Mouse (Mus musculus) left cerebral cortex, adult 9 months (tissue): ENCODE measurements at regions not wholly inside any gene's neighbourhood (a gene's known extent, or its start where the extent isn't known, plus 50 kb on each side); places are given as distances from the start of the nearest gene placed in this dataset.

ENCODE experiments used
- DNase-seq, 2 experiments: peaks; one replicate each; pipeline ENCODE4 v3.0.0; 2022; ENCODE audit warnings: low spot score in 2 of 2

GRCm38 (mm10) chr8:128148351-128148942, 210.0 kb upstream of the Nrp1 start:
- no peak for DNase-seq

- no peak for DNase-seq
Observed at GRCm38 (mm10) chr8:128155604-128156003, 202.8 kb upstream of the Nrp1 start.

GRCm38 (mm10) chr8:128156221-128156620, 202.2 kb upstream of the Nrp1 start:
- DNase-seq = no peak

GRCm38 (mm10) chr8:128162857-128163256, 195.5 kb upstream of the Nrp1 start:
- no peak for DNase-seq

- DNase-seq = peak; percentile 71 to 83
Observed at GRCm38 (mm10) chr8:128164976-128165375, 193.4 kb upstream of the Nrp1 start.

- DNase-seq = no peak
Observed at GRCm38 (mm10) chr8:128165591-128165990, 192.8 kb upstream of the Nrp1 start.

GRCm38 (mm10) chr8:128166097-128166496, 192.3 kb upstream of the Nrp1 start:
- peak in 1 of 2 experiments; percentile 16 for DNase-seq

GRCm38 (mm10) chr8:128168819-128169218, 189.6 kb upstream of the Nrp1 start:
- DNase-seq = peak; percentile 30 to 55

- no peak for DNase-seq
Observed at GRCm38 (mm10) chr8:128171116-128171515, 187.3 kb upstream of the Nrp1 start.

GRCm38 (mm10) chr8:128180214-128180613, 178.2 kb upstream of the Nrp1 start:
- DNase-seq = no peak

GRCm38 (mm10) chr8:128183081-128183480, 175.3 kb upstream of the Nrp1 start:
- no peak for DNase-seq

GRCm38 (mm10) chr8:128188321-128188720, 170.1 kb upstream of the Nrp1 start:
- DNase-seq = no peak

GRCm38 (mm10) chr8:128193293-128193887, 165.0 kb upstream of the Nrp1 start:
- no peak for DNase-seq

- no peak for DNase-seq
Observed at GRCm38 (mm10) chr8:128200815-128201214, 157.6 kb upstream of the Nrp1 start.

GRCm38 (mm10) chr8:128201635-128202034, 156.8 kb upstream of the Nrp1 start:
- no peak for DNase-seq

GRCm38 (mm10) chr8:128202158-128202886, 156.1 kb upstream of the Nrp1 start:
- peak in 1 of 2 experiments; percentile 14 for DNase-seq

GRCm38 (mm10) chr8:128204803-128205202, 153.6 kb upstream of the Nrp1 start:
- DNase-seq = peak in 1 of 2 experiments; percentile 29

GRCm38 (mm10) chr8:128207138-128207537, 151.3 kb upstream of the Nrp1 start:
- DNase-seq = no peak

GRCm38 (mm10) chr8:128210761-128211160, 147.6 kb upstream of the Nrp1 start:
- DNase-seq = no peak

GRCm38 (mm10) chr8:128212223-128212622, 146.2 kb upstream of the Nrp1 start:
- no peak for DNase-seq

GRCm38 (mm10) chr8:128214256-128214655, 144.1 kb upstream of the Nrp1 start:
- DNase-seq = no peak

- no peak for DNase-seq
Observed at GRCm38 (mm10) chr8:128218886-128219285, 139.5 kb upstream of the Nrp1 start.

GRCm38 (mm10) chr8:128219539-128219938, 138.9 kb upstream of the Nrp1 start:
- peak in 1 of 2 experiments; percentile 19 for DNase-seq
